Mouse (Mus musculus): ENCODE results near the gene Meox2. TPM values are rescaled to one million over a fixed set of nuclear protein-coding genes. Genes with fewer than 3 reads are reported as not detected.
"Not testable (repeated sequence)": the region's sequence is repeated elsewhere in the genome, so short reads cannot be mapped to it uniquely, and the experiment has no call there.

The Meox2 gene
- total RNA-seq (2015) = not detected in 2 replicates
- not detected in 2 replicates for total RNA-seq (2017)

DNA sequence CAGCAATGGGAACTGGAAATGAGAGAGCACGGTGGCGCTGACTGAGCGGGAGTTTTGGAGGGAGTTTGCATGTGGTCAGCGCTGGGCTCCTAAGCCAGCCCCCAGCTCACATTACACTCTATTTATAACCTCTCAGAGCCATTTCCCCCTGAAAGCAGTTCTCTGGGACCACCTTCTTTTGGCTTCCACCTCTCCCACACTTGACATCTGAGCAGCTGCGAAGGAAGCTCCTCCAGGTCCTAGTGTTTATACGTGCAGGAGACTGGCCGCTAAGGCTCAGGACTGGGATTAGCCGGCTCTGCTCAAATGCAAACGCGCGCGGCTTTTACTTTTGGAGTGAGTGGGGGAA, at the start of gene Meox2:
TSS of gene Meox2 (plus strand) at position 151 of the 349 bp plus-strand sequence.
- ATAC-seq (replicated peaks; ENCODE audit: poor library complexity) = peak; percentile 37

DNA sequence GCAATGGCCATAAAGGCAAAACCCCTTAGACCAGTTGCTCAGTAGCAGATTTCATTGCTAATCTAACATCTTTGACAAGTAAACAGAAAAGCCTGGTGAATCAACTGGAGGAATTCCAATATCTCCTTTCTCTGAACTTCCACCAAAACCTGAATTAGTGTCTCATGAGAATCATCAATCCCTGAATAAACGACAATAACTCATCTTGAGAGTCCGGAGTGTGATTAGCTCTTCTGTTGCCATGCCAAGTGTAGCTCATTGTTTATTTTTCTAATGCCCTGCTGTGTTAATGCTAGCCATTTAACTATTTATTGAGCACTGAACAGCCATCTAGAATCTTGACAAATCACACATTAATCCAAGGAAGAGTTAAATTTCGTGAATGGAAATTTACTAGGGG, 35.7 kb upstream of the Meox2 start:
- no peak for ATAC-seq (replicated peaks; ENCODE audit: poor library complexity)

DNA sequence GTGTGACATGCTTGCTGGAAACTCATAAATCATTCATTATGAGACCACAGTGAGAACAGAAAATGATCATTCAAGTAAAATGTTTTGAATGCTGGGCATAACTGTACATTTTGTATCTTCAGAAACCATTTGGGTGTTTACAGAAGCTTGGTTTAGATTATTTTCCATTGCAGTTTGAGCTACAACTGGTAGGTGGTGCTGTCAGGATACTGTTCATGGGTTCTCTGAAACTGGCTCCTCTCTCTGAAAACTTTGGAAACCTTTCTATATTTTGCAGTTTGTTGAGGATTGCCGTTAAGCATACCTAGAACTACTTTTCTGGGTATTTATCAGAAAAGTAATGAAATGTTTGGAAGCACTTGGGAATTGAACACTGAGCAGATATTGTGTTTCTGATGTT, 31.0 kb upstream of the Meox2 start:
- ATAC-seq (replicated peaks; ENCODE audit: poor library complexity) = peak; percentile 54; the same call in 1 of the 2 replicates

GRCm38 (mm10) chr12:37080005-37080404, 28.3 kb upstream of the Meox2 start:
- ATAC-seq (replicated peaks; ENCODE audit: poor library complexity) = not testable (repeated sequence)

DNA sequence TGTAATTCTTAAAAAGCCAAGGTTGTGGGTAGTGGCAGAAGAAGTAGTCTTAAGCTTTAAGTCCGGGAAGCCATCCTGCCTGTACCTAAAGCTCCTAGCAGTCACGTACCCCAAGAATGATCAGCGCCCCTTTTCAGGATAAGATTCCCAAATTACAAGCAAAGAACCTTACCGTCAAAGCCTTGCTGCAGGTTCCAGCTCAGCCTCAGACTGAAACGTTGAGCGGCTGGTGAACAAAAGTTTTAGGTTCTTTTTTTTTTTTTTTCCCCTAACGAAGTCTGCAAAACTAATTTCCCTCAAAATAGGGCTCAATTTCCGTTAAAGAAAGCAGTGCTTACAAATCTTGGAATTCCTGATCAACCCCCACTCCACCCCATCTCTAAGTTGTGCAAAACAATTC, 1.8 kb upstream of the Meox2 start:
- ATAC-seq (replicated peaks; ENCODE audit: poor library complexity) = no peak

GRCm38 (mm10) chr12:37107150-37107549, 1.2 kb upstream of the Meox2 start:
- no peak for ATAC-seq (replicated peaks; ENCODE audit: poor library complexity)

GRCm38 (mm10) chr12:37107713-37108389, 489 bp upstream of the Meox2 start:
- peak; percentile 50 for ATAC-seq (replicated peaks; ENCODE audit: poor library complexity)

- ATAC-seq (replicated peaks; ENCODE audit: poor library complexity) = peak; percentile 50
These were observed 606 bp downstream of the Meox2 start for GRCm38 (mm10) chr12:37108819-37109473.

- no peak for ATAC-seq (replicated peaks; ENCODE audit: poor library complexity)
These were observed 1.2 kb downstream of the Meox2 start for GRCm38 (mm10) chr12:37109474-37110012.

DNA sequence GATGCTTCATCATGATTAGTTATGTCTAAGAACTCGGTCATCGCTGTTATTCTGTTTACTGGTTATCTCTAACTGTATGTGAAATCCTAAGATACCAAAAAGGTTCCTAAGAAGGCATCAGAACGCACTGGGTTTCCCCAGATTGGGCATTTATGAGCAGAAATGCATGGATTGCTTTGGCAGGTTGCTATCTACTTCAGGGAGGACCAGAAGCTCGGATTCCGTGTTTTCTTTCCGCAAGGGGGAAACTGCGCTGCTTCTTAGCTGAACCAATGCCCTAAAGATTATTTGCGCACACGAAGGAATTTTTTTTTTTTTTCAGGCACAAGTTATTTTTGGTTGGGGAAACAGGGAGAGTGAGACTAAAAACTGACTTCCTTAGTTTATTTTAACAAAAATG, 2.6 kb downstream of the Meox2 start:
- no peak for ATAC-seq (replicated peaks; ENCODE audit: poor library complexity)

DNA sequence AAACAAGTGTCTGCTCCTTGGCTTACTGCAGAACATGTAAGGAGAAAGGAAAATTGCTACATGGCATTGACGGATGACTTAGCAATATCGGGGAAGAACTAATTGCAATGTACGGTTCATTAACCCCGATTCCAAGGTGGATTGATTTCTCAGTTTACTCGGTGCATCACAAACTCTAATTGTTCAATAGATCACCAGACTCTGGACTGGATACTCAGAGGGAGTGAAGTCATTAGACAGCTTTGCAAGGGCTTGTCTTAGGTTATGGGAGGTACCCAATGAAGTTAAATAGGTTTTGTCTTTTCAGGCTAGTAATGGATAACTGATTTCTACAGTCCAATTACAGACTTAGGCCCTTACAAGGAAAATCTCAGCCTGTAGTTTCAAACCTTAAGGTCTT, 10.9 kb downstream of the Meox2 start:
- no peak for ATAC-seq (replicated peaks; ENCODE audit: poor library complexity)

- ATAC-seq (replicated peaks; ENCODE audit: poor library complexity) = peak; percentile 66
These were observed 15.4 kb downstream of the Meox2 start for GRCm38 (mm10) chr12:37123763-37124162.

GRCm38 (mm10) chr12:37142080-37142703, 33.9 kb downstream of the Meox2 start:
- no peak for ATAC-seq (replicated peaks; ENCODE audit: poor library complexity)

- ATAC-seq (replicated peaks; ENCODE audit: poor library complexity) = no peak
These were observed 35.5 kb downstream of the Meox2 start for GRCm38 (mm10) chr12:37143879-37144278.

DNA sequence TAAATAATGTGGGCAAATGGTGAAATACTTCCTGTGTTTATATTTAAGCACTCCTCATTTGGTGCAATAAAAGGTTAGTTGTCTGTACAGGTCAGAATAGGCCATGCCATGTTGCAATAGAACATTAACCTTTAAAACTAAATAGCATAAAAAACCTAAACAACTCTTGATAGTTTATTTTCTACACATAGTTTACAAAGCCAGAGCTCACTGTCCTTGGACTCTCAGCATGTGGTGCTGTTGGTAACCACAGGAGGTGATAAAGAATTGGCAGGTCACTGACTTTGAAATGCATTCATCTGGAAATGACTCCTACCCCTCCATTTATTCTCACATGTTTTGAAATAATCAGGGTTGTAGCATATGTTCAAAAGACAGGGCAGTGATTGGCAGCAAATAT, 59.4 kb downstream of the Meox2 start:
- no peak for ATAC-seq (replicated peaks; ENCODE audit: poor library complexity)

- ATAC-seq (replicated peaks; ENCODE audit: poor library complexity) = no peak
These were observed 65.0 kb downstream of the Meox2 start for GRCm38 (mm10) chr12:37173324-37173723.

- 0 out of 2 replicates have a peak, but pooled peaks have one; percentile 55 for ATAC-seq (replicated peaks; ENCODE audit: poor library complexity)
These were observed 75.3 kb downstream of the Meox2 start for GRCm38 (mm10) chr12:37183689-37184088.

DNA sequence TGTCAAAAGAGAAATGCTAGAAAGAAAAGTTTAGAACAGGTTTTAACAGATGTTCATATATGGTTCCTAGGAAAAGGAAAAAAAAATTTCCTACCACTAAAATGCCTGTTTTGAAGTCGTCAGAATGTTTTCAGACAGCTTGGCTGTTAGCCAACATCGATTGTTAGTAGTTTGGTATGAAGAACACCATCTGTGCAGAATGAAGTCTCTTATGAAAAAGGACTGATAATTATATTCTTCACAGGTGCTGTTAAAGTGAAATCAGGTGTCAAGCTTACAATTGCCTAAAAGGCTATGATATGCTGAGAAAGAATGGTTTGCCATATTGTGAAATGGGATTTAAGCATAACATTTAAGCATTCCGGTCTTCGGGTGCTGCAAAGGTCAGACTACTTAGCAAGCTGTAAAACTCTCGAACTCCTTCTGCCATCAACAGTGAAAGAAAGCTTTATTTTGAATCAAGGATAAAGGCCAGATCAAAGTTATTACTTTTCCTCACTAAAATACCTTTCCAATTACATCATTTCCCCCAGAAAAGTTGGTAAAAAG, 80.7 kb downstream of the Meox2 start:
- no peak for ATAC-seq (replicated peaks; ENCODE audit: poor library complexity)

Data from megakaryocyte progenitor cell, adult 5-6 weeks (primary cell).